Mouse (Mus musculus) cerebellum, postnatal 14 days (tissue): Measurements from ENCODE around the gene Reps2.

Experiments
- DNase-seq, 2 experiments: peaks; one replicate each; pipeline ENCODE4 v3.0.0; 2021; ENCODE audit warnings: mixed read lengths in 2 of 2

The Reps2 gene

DNA sequence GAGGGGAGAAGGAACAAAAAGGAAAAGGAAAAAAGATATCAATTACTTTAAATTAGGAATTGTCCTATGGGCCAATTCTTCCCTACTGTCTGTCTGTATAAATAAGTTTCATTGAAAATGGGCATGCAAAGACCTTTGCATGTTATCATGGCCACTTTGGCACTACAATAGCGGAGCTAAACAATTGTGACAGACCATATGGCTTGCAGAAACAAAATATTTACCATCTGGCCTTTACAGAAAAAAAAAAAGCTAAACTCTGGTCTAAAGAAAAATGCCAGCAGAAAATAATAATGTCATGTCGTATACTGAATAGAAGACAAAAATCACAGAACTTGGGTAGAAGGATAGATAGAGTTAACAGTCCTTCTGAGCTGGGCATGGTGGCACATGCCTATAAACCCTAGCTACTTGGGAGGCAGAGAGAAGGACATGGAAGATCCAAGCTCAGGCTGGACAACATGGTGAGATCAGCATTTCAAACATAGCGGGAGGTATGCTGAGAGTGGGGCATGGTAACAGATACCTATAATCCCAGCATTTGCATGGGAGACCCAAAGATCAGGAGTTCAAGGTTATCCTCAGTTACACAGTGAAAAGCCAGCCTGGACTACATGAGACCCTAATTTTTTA, 54.2 kb downstream of the Reps2 start:
- DNase-seq = no peak

DNA sequence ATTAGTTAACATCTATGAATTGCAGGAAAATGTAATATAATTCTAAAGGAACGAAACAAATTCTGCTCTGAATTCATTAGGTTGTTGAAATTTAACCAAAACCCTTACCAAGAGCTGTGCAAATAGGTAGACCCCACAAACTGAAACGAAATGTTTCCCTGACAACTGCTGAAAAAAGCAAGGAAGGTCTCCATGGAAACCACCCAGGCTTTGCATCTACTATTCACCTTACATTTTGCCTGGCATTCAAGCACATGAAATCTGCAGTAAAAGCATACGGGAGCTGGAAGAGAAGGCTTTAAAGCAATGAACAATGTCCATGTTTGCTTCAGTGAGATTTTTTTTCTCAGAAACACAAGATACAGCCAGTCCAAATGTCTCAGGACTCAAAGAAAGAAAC, 59.1 kb downstream of the Reps2 start:
- DNase-seq = no peak

DNA sequence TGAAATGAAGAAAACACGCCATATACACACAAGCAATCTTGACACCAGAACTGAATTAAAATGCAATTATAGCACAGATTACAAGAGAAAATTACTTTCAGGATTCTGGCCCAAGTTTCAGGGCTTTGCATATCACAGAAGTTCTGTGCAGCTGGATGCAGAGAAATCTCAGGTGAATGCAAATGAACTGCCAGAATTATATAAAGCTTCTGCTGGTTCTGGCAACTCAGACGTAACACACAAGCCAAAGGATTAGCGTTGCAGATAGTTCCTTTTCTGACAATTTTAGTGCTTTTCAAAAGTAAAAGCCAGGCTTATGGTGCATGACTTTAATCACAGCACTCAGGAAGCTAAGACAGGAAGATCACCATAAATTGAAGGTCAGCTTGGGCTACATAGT, 62.9 kb downstream of the Reps2 start:
- no peak for DNase-seq

DNA sequence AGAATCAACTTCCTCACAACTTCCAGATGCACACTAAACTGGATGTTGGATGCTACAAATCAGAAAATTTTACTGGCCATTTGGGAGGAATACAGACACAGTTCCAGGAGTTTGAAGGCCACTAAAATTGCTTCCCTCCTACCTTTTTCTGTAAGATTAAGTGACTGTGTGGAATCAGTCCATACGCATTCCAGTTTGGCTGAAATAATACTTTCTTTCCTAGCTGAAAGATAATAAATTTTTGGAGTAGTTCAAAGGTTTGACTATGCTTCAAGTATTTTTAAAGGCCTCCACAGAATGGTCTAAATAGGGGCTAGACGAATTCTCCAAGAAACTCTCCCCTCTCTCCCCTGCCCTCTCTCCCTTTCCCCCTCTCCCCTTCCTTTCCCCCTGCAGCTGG, 75.0 kb downstream of the Reps2 start:
- DNase-seq = no peak

DNA sequence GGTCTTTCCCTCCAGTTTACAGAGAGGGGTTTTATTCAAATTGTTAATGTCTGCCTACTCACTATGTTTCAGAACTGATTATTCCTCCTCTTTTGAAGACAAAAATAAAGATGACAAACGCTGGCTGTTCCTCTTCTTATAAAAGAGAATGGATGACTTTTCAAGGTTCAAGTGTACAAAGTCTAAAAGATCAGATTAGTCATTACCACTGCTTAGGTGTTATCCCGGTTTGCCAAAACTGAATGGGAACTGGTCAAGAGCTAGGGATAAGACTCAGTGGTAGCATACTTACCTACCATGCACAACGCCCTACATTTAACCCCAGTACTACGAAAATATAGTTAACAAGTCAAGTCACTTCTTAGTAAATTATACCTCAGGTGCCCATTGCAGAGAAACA, 77.9 kb downstream of the Reps2 start:
- no peak for DNase-seq

DNA sequence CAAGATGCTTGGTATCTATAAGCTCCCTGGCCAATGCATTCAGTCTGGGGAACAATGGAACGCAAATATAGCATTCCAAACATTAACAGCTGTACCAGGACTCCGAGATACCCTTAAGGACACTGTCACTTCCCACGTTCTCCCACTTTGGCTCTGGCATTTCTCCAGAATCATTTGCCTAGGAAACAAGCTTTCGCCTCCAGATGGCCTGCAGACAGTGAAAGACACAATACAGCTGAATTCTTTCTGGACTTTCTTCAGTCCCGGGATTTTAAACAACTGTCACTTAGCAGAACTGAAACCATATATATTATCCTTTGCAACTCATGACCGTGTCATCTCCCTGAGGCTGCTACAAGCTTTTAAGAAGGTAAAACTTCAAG, 87.0 kb downstream of the Reps2 start:
- no peak for DNase-seq

DNA sequence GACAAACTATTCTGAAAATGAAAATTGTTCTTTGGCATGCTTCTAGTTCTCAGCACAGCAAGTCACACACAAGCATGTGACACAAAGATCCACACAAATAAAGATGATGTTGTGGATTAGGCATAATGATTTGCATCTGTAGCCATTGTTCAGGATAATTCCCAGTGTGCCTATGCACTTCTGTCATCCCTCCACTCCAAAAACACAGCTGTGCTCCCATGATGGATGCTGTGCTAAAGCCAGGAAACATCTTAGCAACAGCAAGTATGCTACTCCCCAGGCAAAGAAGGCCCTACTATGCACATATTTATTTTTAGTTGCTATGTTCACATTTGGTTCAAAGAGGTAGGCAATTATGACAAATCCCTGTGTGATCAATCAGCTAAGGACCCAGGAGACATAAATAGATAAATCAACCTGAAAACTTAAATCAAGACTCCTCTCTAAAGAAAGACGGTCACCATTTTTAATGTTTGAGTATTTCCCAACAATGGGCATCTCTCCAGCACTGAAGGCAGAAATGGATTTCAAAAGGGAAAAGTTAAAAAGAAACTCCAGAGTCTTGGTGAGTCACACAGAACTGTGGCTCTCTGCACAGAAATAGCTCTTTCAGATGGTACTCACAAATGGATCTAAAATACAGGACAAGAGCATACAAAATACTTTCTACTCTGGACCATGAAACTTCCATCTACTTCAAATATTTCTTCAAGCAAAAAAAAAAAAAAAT, 87.6 kb downstream of the Reps2 start:
- DNase-seq = no peak

DNA sequence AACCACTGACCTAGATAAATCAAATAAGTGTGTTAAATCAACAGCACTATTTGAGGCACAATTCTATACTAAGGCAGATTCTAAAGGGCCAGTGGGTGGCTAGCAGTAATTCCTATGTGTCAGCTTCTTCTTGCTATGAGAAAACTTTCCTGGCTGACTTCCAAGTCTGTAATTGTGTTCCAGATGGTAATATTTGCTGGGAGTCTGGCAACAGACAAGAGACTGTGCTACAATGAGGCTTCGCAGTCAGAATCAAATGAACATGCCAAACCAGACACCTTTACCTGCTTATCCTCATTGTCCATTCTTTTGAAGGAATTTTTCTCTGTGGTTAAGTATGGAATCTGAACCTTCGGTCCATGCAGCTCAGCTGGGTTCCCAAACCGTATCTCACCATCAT, 88.9 kb downstream of the Reps2 start:
- peak; percentile 12 to 45 for DNase-seq

DNA sequence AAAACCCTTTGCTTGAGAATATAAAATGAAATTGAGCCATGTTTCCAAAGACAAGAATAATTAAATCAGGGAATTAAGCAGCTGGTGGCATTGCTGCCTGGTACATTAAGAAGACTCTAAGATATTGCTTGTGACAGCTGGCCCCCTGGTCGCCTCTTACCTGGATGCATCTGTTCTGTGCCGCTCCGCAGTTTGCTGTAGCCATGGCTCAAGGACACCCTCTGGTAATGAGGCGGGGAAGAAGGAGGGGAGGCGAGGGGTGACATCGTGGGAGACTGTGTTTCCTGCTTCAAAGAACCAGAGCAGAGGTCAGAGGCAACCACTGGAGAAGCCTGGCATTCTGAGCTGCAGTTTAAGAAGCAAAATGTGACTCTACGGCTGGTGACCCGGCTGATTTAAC, 91.1 kb downstream of the Reps2 start:
- DNase-seq = no peak

DNA sequence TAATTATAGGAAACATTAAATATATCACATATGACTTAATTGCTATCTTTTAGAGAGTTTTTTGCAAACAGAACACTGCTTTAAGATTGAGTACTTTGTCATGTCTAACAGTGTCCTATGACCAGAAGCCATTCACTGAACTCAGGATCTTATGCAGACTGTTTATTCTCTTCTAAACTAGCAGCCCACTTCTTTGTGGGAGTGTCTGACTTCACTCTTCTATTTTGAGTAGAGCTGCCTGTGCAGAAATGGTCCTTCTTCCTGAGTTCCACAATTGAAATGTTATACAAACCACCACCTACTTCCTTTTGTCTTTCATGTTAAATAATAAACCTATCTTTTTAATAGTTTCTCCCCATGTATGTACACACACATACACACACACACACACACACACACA, 98.4 kb downstream of the Reps2 start:
- no peak for DNase-seq

DNA sequence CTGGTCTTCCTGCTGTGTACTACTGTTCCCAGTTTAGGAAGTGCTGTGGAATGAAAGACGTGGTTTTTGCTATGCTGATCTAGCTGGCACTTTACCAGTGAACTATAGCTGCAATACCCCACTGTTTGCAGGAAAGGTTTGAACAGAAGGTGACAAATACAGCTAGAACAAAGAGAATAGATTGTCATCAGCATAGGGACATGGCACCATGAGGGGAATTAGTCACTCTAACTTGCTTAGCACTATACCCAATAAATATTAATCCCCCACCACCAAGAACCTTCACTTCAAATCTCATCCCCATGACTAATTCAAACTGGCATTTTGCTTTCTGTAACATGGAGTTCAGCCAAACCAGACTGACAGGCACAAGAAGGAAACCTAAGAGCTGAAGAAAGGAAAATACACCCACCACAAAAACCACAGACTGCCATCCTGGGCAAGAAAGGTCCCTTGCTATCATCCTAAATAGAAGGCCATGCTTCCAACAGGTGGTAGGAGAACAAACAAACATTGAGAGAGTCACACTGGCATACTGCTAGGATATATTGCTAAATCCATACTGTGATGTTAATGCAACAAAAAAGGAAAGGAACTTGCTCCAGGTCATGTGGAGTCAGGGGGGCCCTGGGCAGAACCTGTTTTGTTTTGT, 100.7 kb downstream of the Reps2 start:
- DNase-seq = no peak

DNA sequence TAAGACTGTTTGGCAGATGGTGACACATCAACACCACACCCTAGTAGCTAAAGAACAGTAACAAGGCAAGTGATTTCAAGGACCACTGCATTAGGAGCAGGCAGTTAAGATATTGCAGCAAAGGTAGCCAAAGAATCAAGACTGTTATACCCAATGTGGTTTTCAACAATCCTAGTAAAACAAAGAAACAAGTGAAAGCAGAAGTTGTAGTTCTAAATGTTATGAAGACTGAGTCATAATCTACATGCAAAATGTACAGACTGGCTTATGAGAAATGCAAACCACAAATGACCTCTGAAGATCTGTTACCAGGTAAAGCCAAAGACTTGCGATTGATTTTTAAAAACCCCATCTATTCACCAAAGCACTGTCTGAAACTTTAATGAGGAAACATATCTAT, 101.5 kb downstream of the Reps2 start:
- DNase-seq = no peak

DNA sequence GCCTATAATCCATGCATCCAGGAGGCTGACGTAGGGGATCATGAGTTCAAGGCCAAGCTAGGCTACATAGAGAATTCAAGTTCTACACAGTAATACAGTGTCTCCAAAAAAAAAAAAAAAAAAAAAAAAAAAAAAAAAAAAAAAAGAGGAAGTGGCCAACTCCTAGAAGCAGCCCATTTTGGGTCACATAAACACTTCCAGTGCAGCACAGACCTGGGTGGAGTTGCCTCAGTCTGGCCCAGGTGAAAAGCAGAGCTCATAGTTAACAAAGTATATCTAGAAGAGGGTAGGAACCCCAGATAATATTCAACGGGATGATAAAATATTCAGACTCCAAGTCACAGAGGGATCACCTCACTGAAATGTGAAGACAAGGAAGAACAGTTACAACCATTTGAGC, 112.4 kb downstream of the Reps2 start:
- no peak for DNase-seq

DNA sequence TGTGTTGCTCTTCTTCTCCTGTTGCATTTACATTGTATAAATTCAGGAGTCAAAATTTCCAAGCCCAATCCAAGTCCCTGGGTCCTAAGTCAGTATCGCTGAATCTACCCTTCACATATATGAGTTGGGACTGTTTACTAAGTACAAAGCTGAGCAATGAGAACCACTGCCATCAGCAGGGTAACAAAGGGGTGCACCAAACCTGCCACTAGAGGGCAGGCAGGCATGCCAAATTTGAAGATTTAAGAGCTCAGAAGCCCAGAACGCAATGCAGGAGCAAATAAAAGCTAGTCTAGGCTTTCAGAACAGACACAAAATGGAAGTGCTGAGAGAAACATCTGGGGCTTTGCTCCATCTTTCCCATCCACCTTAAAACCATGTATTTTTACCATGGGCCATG, 116.2 kb downstream of the Reps2 start:
- DNase-seq = peak; percentile 73 to 77

DNA sequence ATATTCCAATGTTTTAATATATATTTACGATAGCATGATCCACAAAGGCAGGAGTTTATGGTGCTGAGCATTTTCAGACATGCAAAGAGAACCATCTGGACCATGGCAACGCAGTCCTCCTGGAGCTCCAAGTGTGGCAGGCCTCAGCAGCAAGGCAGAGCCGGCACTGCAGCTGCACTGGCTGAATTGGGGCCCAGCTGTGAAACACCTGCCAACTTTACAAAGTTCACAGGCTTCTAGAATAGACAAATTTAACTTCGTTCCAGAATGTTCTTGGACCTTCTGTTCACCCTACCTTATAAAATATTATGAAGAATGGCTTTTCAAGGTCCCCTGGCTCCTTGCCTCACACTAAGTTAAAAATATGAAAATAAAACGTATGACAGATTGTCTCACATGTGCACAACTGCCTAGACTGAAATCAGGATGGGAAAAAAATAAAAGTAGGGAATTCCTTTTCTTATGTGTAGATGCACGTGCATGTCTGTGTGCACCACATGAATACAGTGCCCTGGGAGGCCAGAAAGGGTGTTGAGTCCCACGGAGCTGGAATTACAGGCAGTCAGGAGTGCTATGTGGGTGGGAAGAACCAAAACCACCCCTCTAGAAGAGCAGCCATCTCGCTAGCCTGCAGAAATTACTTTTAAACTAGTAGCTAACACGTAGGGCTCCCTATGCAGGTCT, 121.5 kb downstream of the Reps2 start:
- no peak for DNase-seq

DNA sequence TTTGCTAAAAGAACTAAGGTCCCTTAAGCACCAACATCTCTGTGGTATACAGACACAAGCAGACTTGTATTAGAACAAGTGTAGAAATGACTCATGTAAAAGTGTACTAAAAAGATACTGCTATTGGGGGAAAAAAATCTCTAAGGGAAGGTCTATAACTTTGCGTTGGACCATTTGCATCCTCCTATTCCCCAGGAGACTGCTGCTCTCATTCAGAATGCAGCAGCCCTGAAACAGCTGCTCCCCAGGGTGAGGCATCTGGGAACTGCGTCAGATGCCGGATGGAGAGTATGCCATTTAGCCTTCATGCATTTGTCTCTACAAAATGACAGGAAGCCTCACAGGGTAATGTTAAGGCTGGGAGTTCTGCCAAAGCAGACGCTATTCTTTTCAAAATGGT, 122.3 kb downstream of the Reps2 start:
- DNase-seq = no peak

DNA sequence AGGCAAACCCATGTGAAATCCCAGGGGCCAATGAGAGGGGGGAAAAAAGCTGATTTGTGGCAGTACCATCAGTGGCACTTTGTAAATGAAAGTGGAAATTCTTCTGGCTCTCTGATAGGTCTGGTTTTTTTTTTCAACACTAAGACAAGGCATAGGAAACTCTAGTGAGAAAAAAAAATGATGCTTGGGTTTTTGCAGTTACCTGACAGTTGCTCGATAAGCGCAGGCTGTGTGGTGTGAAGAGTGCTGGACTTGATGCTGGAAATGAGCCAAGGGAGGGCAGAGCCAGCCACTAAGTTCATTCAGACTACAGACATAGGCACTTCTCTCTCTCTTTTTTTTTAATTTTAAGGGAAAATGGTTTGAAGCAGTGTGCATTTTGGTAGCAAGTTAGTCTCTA, 123.1 kb downstream of the Reps2 start:
- DNase-seq = no peak

DNA sequence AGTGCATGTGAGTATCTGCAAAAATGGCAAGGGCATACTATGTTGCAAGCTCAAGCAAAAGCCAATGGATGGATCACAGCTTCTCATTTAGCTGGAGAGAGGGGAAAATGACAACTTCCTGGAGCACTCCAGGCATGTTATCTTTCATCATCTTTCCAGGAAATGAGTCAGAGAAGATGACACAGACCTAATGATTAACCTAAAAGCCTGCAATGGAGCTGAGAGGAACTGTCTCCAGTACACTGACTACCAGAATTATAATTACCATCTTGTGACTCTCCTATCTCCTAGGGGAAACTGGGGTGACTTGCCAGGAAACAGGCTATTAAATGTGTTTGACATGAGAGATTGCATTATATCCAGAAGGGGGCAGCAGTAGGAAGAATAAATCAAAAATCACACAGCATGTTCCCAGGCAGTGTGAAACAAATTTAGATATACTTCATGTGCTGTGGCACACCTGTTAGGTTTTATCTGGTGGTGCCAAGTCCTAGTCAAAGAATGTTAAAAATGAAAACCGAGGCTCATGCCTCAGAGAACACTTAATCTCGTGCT, 132.9 kb downstream of the Reps2 start:
- peak; percentile 11 to 23 for DNase-seq

DNA sequence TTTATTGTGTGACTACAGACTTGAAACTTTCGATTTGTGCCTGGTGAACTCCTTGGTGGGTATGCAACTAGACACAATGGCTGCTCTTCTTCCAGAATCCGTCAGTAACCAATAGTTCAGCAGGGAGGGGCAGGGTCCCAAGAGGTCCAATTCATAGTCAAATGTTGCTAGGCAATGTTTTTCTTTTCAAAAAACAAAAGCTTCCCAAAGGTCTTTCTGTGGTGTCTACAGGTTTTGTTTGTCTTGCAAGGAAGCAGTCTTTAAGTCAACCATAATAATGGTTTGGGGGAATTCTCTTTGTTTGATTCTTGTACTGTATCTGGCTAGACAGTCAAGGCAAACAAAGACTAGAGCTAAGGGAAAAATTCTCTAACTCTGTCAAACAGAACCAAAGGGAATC, 138.3 kb downstream of the Reps2 start:
- DNase-seq = no peak

DNA sequence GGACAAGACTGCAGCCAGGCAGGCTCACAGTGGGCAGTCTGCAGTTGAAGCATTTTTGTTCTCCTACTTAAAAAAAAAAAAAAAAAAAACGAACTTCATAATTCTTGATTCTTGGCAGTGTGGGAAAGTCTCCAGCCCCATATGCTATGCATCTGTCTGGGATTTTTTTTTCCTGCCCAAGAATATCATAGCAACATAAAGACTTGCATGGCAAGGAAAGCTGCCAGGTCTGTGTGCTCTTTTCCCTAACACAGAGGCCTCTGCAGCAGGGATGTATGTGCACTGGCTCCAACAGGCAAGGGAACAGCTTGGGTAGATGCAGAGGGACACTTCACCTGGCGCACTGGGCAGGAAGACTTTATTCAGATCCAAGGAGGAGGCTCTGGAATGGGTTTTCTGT, 140.0 kb downstream of the Reps2 start:
- DNase-seq = no peak

DNA sequence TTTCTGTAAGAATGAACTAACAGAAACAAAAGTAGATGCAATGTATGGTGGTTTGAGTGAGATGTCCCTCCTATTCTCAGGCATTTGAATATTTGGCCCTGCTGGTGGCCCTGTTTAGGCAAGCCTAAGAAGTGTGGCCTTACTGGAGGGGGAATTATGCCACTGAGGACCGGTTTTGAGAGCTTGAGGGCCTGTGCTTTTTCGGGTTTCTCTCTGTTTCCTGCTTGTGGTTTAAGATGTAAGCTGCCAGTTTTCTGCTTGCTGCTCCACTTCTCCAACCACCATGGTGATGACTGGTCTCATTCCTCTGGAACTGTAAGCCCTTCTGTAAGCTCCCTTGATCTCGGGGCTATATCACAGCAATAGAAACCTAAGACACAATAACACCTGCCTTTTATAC, 142.5 kb downstream of the Reps2 start:
- no peak for DNase-seq

DNA sequence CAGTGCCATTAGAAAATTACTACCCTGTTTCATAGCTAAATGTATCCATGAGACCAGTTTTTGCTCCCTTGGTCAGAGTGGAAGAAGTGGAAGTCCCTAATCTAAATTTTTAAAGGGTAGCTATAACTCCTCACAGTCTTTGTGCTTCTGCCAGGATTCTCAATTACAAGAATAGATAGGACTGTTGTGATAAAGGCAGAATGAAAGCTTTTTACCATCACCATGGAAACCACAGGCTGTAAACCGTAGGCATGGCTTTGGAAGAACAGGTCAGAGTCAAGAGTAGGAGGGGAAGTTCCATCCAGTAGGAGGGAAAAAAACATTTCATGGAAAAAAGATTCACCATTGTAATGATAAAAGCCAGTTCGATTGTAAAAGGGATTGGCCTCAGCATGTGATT, 147.0 kb downstream of the Reps2 start:
- no peak for DNase-seq

DNA sequence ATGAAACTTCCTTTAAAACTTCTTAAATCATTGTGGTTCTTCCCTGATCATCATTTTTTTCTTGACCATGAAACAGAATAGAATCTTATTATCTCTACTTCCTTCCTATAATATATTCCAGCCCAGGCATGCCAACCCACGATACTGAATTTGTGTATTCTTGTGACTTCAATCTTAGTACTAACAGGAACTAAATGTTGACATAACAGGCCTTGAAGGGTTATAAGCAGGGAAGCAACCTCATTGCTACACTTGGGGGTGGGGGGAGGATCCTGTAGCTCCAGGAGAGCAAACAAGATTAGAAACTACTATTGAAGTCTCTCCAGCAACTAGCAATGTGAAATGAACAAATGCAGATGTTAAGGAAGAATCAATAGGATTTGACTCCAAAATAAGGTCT, 154.8 kb downstream of the Reps2 start:
- no peak for DNase-seq

DNA sequence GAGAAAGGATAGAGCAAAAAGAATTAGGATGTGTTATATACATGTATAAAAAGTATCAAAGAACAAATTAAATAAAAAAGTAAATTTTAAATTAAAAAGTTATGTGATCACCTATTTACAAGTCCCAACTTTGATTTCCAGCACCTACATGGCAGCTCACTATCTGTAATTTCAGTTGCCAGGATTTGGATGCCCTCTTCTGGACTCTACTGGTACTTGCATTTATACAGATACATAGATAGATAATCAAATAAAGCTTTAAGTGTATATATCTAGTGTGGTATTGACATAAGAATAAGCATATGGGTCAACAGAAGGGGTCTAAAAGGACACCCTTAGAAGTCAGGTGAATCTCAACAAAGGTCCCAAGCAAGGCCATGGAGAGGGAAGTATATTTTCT, 155.7 kb downstream of the Reps2 start:
- DNase-seq = no peak
